14 mouse cellular contexts compared by ENCODE assay signal in genomic region chr19:11973511-11974222, GRCm38 (mm10). TPM values are rescaled to one million over a fixed set of nuclear protein-coding genes. Genes with fewer than 3 reads are reported as not detected.
DNase-seq lines count a peak whose midpoint lies in the region; ATAC-seq lines count a peak whose summit lies in the region.
"Had no signal": no experiment of that assay in that cellular context is flagged by ENCODE, and none has a peak within 500 bp of the region (broad histone marks: within the 10 kb centered on the region; RNA-seq: fewer than 3 reads in every experiment).

No protein-coding gene starts in this region.

- WGBS in liver, embryonic 16.5 days (ENCODE audit: insufficient replicate concordance): 56% methylated on average over 13 of the region's 13 CpGs

- ATAC-seq in liver, embryonic 16.5 days (ENCODE audit: low read depth): peak; percentile 76
- ATAC-seq: activated CD4-positive, CD25-positive, alpha-beta regulatory T cell, adult 4 months; hindbrain, postnatal 0 days had no signal

- no peaks in the 10 kb centered on the region for H3K9me3 ChIP-seq in liver, embryonic 16.5 days (replicated peaks; ENCODE audit: control insufficient read depth, low read length)
- H3K9me3 ChIP-seq: forebrain, embryonic 10.5 days had no signal

- H3K27me3 ChIP-seq in liver, embryonic 16.5 days (ENCODE audit: control insufficient read depth, insufficient read depth, low read depth, low read length): no peaks in the 10 kb centered on the region

- H3K4me2 ChIP-seq in liver, embryonic 16.5 days (ENCODE audit: low read depth, low read length): no peak overlapping the region

- no peak overlapping the region for H3K9ac ChIP-seq in liver, embryonic 16.5 days (ENCODE audit: low read depth, low read length)

- H3K4me1 ChIP-seq in liver, embryonic 16.5 days (ENCODE audit: control insufficient read depth, low read depth, low read length): peaks cover 22% of the 10 kb centered on the region
- H3K4me1 ChIP-seq: forebrain, embryonic 10.5 days had no signal

- H3K4me3 ChIP-seq in liver, embryonic 16.5 days (ENCODE audit: low read depth, low read length): no peak overlapping the region
- H3K4me3 ChIP-seq: forebrain, embryonic 10.5 days had no signal

- peaks cover 37% of the 10 kb centered on the region for H3K36me3 ChIP-seq in liver, embryonic 16.5 days (ENCODE audit: control insufficient read depth, insufficient read depth)

- DNase-seq in adrenal gland, adult 2 months: peak; percentile 66
- DNase-seq in adrenal gland, postnatal 4 days (ENCODE audit: low spot score in 2 of 2): no peak
- peak; percentile 19 for DNase-seq in urinary bladder, postnatal 14 days (ENCODE audit: low spot score)
- DNase-seq in urinary bladder, postnatal 25 days (ENCODE audit: low spot score): no peak
- no peak for DNase-seq in layer of hippocampus, postnatal 36 days
- no peak for DNase-seq in right cerebral cortex, postnatal 25 days
- DNase-seq in layer of hippocampus, postnatal 25 days (ENCODE audit: extremely low spot score in 1 of 2, low spot score in 1 of 2): no peak
- DNase-seq: kidney, postnatal 14 days; right cerebral cortex, postnatal 4 days had no signal

- no peak overlapping the region for H3K27ac ChIP-seq in liver, embryonic 16.5 days (ENCODE audit: low read length)
- H3K27ac ChIP-seq: forebrain, embryonic 10.5 days; hindbrain, postnatal 0 days; macrophage had no signal

RNA-seq across cellular contexts. Expression of gene Osbp, which starts 7.9 kb away (rescaled TPM):
- 10 to 100 TPM; 80.8 to 86.7 TPM for total RNA-seq in adrenal gland, adult 2 months (2021)
- 9.6 and 14.0 TPM in 2 replicates for polyA plus RNA-seq in adrenal gland, adult 2 months (2012; rRNA removed)
- 10 to 100 TPM; 71.0 to 74.0 TPM for total RNA-seq in adrenal gland, postnatal 4 days (2021)
- polyA plus RNA-seq in liver, embryonic 16.5 days (2015; fragmentation: Nextera tagmentation; extraction: Ambion mirVana): 1.7 TPM in 2 replicates
- total RNA-seq in layer of hippocampus, postnatal 36 days (2021): 10 to 100 TPM; 51.1 to 52.3 TPM
- 10 to 100 TPM; 52.9 to 54.8 TPM for total RNA-seq in layer of hippocampus, postnatal 25 days (2021)

Comparison
In these comparisons a context has a peak if more than half of its experiments do, and no peak if none do; other contexts are left out.
1. DNase-seq: peak in adrenal gland, adult 2 months (single experiment) and urinary bladder, postnatal 14 days (single experiment); none in adrenal gland, postnatal 4 days (0 of 2), urinary bladder, postnatal 25 days (single experiment), layer of hippocampus, postnatal 36 days (0 of 2), right cerebral cortex, postnatal 25 days (single experiment) and layer of hippocampus, postnatal 25 days (0 of 2).